Mouse (Mus musculus) testis, adult 2 months (tissue): ENCODE results near the gene Sema3b.

Source experiments
- CTCF ChIP-seq: fragments of 200-500 bp; IDR thresholded peaks from 2 replicates; pipeline ENCODE4 v1.5.1; 2012; ENCODE audit warnings: low read depth, mild to moderate bottlenecking, inconsistent platforms, low read length, moderate library complexity; ENCODE audit not compliant: control insufficient read depth, insufficient read depth, insufficient replicate concordance
- POLR2A ChIP-seq: fragments of 200-500 bp; IDR thresholded peaks from 2 replicates; pipeline ENCODE4 v1.6.1; 2012; ENCODE audit warnings: low read depth, mild to moderate bottlenecking, inconsistent platforms, low read length, moderate library complexity; ENCODE audit not compliant: control insufficient read depth

DNA sequence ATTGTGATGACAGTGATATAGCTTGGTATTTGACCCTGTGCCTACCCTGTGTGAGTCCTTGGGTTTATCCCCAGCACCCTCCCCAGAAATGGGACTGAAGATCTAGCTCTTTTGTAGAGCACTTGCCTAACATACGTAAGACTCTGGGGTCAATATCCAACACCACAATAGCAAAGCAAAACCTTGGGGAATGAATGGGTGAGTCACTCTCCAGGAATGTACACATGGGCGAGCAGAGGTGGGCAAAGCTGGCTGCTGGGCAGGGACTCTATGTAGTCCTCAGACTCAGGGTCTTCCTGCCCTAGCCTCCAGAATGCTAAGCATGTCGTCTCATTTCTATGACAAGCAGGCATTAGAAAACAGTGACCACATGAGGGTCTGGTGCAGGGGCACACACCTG, 39.7 kb upstream of the Sema3b start:
- TF ChIP-seq POLR2A (no peak), CTCF (no peak)
